Mouse (Mus musculus): Measurements from ENCODE around the gene Tmem120b. TPM values are rescaled to one million over a fixed set of nuclear protein-coding genes. Genes with fewer than 3 reads are reported as not detected.
A peak's percentile ranks its signal among the peaks of the same experiment; 100 is the strongest.

Gene Tmem120b
- total and polyA plus RNA-seq, 2 experiments from 2014 or later, result 18.1 to 21.2 TPM

DNA sequence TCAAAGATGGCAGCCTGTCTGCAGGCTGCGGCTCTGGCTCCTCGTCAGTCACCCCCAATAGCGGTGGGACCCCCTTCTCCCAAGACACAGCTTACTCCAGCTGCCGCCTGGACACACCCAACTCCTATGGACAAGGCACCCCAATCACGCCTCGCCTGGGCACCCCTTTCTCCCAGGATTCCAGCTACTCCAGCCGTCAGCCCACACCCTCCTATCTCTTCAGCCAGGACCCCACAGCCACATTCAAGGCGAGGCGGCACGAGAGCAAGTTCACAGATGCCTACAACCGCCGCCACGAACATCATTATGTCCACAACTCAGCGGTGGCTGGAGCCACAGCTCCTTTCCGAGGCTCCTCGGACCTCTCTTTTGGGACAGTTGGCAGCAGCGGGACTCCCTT lies 79.4 kb downstream of the Tmem120b start:
- DNase-seq (no peak), ATAC-seq (no peak)
- Histone ChIP-seq H3K9me3 (ENCODE audit: low read length) (no peaks in the 10 kb centered on the region), H3K27ac (ENCODE audit: low read depth, low read length) (no peak overlapping the region), H3K36me3 (ENCODE audit: insufficient read depth) (peaks cover 32% of the 10 kb centered on the region), H3K4me2 (ENCODE audit: low read depth) (no peak overlapping the region), H3K4me1 (ENCODE audit: insufficient read depth) (peaks cover 33% of the 10 kb centered on the region), H3K27me3 (ENCODE audit: insufficient read depth, low read length) (no peaks in the 10 kb centered on the region), H3K9ac (no peak overlapping the region), H3K4me3 (ENCODE audit: low read depth, low read length) (no peak overlapping the region)
- WGBS, result 85% methylated on average over 17 of the region's 17 CpGs
- TF ChIP-seq CTCF (IDR thresholded peaks at IDR 0.05; ENCODE audit: low read depth), result no peak

DNA sequence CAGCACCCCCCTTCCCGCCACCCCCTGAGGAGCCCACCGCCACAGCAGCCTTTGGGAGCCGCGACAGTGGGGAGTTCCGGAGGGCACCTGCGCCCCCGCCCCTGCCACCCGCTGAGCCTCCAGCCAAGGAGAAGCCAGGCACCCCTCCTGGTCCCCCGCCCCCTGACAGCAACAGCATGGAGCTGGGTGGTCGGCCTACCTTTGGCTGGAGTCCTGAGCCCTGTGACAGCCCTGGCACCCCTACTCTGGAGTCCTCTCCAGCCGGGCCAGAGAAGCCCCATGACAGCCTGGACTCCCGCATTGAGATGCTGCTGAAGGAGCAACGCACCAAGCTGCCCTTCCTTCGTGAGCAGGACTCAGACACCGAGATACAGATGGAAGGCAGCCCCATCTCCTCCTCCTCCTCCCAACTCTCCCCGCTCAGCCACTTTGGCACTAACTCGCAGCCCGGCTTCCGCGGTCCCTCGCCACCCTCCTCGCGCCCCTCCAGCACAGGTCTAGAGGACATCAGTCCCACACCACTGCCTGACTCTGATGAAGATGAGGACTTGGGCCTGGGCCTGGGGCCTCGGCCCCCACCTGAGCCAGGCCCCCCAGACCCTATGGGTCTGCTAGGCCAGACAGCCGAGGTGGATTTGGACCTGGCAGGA lies 80.0 kb downstream of the Tmem120b start:
- no peak overlapping the region; the same call in 1 of the 2 replicates for H3K4me2 ChIP-seq (ENCODE audit: low read depth)
- ATAC-seq (no peak), DNase-seq (no peak)
- 0 out of 2 replicates have a peak overlapping the region, but pooled peaks have one; percentile 18 for H3K9ac ChIP-seq
- 72% methylated on average over 25 of the region's 25 CpGs for WGBS
- H3K27me3 ChIP-seq (ENCODE audit: insufficient read depth, low read length), result no peaks in the 10 kb centered on the region
- H3K36me3 ChIP-seq (ENCODE audit: insufficient read depth), result peaks cover 38% of the 10 kb centered on the region
- H3K4me3 ChIP-seq (ENCODE audit: low read depth, low read length), result no peak overlapping the region
- no peak overlapping the region for H3K27ac ChIP-seq (ENCODE audit: low read depth, low read length)
- no peak for TF ChIP-seq CTCF (IDR thresholded peaks at IDR 0.05; ENCODE audit: low read depth)
- H3K9me3 ChIP-seq (ENCODE audit: low read length), result no peaks in the 10 kb centered on the region
- H3K4me1 ChIP-seq (ENCODE audit: insufficient read depth), result peaks cover 33% of the 10 kb centered on the region

DNA sequence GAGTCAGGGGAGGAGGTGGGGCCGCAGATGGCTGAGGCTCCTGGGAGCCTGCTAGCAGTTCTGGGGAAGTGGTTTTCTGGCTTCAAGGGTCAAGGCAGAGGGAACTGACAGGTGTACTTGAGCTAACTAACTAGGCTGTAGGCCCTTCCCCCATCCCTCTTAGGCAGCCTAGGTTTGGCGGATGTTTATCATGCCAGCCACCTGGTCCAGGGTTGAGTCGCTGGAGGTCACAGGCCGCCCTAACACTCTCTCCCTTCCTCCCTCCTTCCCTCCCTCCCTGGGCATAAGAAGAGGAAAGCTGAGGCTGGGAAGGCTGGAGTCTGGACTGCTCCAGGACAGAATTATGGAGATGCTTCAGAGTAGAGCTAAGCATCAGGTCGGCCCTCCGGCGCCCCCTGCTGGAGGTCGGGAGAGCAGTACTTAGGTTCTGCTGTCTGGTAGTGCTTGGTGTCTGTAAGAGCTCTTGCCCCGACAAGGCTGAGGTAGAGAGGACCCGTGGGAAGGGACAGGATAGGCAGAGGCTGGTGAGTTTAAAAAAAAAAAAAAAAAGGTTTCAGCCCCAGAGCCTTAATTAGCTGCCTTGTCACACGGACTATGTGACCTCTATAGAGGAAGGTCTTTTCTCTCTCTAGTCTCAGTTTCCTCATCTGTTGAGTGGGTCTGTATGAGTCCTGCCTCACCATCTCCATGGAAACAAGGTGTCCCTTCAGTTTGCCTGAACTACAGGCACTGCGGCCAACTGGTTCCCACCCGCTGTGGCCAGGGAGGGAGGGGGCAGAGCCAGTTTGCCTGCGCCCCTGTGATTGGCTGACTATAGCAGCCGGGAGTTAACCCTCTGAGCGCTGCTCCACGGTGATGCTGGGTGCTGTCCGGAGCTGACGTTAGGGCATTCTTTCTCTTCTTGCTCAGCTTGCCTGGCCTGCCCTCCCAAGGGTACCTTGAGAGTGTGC lies 81.5 kb downstream of the Tmem120b start:
- Histone ChIP-seq H3K27ac (ENCODE audit: low read depth, low read length) (no peak overlapping the region), H3K4me2 (ENCODE audit: low read depth) (peak overlapping the region; percentile 69), H3K27me3 (ENCODE audit: insufficient read depth, low read length) (no peaks in the 10 kb centered on the region), H3K4me3 (ENCODE audit: low read depth, low read length) (peak overlapping the region; percentile 40), H3K9ac (peak overlapping the region; percentile 39), H3K4me1 (ENCODE audit: insufficient read depth) (peaks cover 26% of the 10 kb centered on the region), H3K9me3 (ENCODE audit: low read length) (no peaks in the 10 kb centered on the region), H3K36me3 (ENCODE audit: insufficient read depth) (peaks cover 50% of the 10 kb centered on the region)
- peak; percentile 94 for ATAC-seq
- 10% methylated on average over 19 of the region's 19 CpGs for whole genome bisulfite sequencing
- TF ChIP-seq CTCF (IDR thresholded peaks at IDR 0.05; ENCODE audit: low read depth), result peak; percentile 95
- DNase-seq, result peak; percentile 90

DNA sequence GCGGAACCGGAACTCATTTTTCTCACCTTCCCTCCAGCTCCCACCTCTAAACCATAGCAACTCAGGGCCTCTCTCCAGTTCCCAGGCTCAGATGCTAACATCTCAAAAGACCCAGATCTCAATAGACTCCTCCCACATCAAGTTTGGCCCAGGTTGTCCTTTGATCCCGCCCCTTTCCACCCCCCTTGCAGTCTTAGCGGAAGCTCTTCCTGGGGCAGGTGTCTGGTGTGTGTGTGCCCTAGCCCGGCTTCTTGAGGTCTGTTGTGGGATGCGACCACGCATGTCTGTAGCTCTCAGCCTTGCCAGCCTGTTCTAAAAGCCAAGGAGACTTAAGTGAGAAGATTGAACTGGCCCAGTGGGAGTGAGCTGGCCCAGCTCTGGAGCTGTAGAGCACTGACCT lies 82.4 kb downstream of the Tmem120b start:
- H3K9ac ChIP-seq, result peak overlapping the region; percentile 39; the same call in 1 of the 2 replicates
- no peak for DNase-seq
- TF ChIP-seq CTCF (IDR thresholded peaks at IDR 0.05; ENCODE audit: low read depth), result no peak

DNA sequence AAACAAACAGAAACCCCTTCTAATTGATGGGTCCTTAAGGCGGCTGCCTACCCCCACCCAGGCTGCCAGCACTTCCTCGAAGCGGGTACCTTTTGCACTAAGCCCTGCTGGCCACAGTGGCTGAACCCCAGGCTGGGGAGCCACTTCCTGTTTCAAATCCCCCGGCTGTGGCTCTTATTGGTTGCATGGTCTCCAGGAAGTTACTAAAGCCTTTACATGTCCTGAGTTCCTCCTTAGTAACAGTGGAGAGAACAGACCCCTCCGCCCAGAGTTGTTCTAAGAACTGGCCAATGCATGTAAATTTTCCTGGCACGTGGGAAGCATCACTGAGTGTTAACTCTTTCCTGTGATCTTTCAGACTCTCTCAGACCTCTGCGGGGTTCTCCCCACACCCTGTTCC lies 82.9 kb downstream of the Tmem120b start:
- H3K27ac ChIP-seq (ENCODE audit: low read depth, low read length), result no peak overlapping the region
- DNase-seq (peak; percentile 37), ATAC-seq (peak; percentile 49)
- H3K4me1 ChIP-seq (ENCODE audit: insufficient read depth), result peaks cover 19% of the 10 kb centered on the region
- TF ChIP-seq CTCF (IDR thresholded peaks at IDR 0.05; ENCODE audit: low read depth), result no peak
- H3K4me2 ChIP-seq (ENCODE audit: low read depth), result peak overlapping the region; percentile 69
- peak overlapping the region; percentile 40; the same call in 1 of the 2 replicates for H3K4me3 ChIP-seq (ENCODE audit: low read depth, low read length)
- WGBS, result 31% methylated on average over 7 of the region's 7 CpGs
- no peaks in the 10 kb centered on the region for H3K9me3 ChIP-seq (ENCODE audit: low read length)
- no peak overlapping the region for H3K9ac ChIP-seq
- no peaks in the 10 kb centered on the region for H3K27me3 ChIP-seq (ENCODE audit: insufficient read depth, low read length)
- peaks cover 50% of the 10 kb centered on the region for H3K36me3 ChIP-seq (ENCODE audit: insufficient read depth)

More for the DNA sequence above, 82.4 kb downstream of the Tmem120b start:
- Histone ChIP-seq H3K4me2 (ENCODE audit: low read depth) (peak overlapping the region; percentile 69), H3K36me3 (ENCODE audit: insufficient read depth) (peaks cover 50% of the 10 kb centered on the region), H3K27ac (ENCODE audit: low read depth, low read length) (no peak overlapping the region), H3K4me3 (ENCODE audit: low read depth, low read length) (peak overlapping the region; percentile 40), H3K27me3 (ENCODE audit: insufficient read depth, low read length) (no peaks in the 10 kb centered on the region), H3K9me3 (ENCODE audit: low read length) (no peaks in the 10 kb centered on the region), H3K4me1 (ENCODE audit: insufficient read depth) (peaks cover 19% of the 10 kb centered on the region)
- no peak for ATAC-seq
- 38% methylated on average over 7 of the region's 7 CpGs for WGBS

DNA sequence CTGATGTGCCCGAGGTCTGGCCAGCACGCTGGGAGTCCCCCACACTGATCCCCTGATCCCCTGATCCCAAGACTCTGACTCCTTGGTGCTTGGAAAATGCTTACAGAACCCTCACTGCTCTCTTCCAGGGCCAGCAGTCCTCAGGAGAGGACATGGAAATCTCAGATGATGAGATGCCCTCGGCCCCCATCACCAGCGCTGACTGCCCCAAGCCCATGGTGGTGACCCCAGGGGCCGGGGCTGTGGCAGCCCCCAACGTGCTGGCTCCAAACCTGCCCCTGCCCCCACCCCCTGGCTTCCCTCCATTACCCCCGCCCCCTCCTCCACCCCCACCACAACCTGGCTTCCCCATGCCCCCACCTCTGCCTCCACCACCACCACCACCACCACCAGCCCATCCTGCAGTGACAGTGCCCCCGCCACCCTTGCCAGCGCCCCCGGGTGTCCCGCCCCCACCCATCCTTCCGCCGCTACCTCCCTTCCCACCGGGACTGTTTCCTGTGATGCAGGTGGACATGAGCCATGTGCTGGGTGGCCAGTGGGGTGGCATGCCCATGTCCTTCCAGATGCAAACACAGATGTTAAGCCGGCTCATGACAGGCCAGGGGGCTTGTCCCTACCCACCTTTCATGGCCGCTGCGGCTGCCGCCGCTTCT lies 83.6 kb downstream of the Tmem120b start:
- Histone ChIP-seq H3K4me2 (ENCODE audit: low read depth) (no peak overlapping the region), H3K9ac (no peak overlapping the region)
- no peak for TF ChIP-seq CTCF (IDR thresholded peaks at IDR 0.05; ENCODE audit: low read depth)

More for the DNA sequence above, 83.6 kb downstream of the Tmem120b start:
- no peaks in the 10 kb centered on the region for H3K9me3 ChIP-seq (ENCODE audit: low read length)
- H3K36me3 ChIP-seq (ENCODE audit: insufficient read depth), result peaks cover 50% of the 10 kb centered on the region
- no peak for DNase-seq
- H3K4me1 ChIP-seq (ENCODE audit: insufficient read depth), result peaks cover 19% of the 10 kb centered on the region
- no peak overlapping the region for H3K4me3 ChIP-seq (ENCODE audit: low read depth, low read length)
- 94% methylated on average over 18 of the region's 19 CpGs for WGBS
- no peaks in the 10 kb centered on the region for H3K27me3 ChIP-seq (ENCODE audit: insufficient read depth, low read length)
- H3K27ac ChIP-seq (ENCODE audit: low read depth, low read length), result no peak overlapping the region
- ATAC-seq, result no peak

Measured in forebrain, postnatal 0 days (tissue).